Mouse (Mus musculus) heart, postnatal 0 days (tissue): ENCODE measurements around the gene Gm15217. TPM values are rescaled to one million over a fixed set of nuclear protein-coding genes. Genes with fewer than 3 reads are reported as not detected.

Source experiments
- ATAC-seq: fragments of 200-750 bp; cut with Nextera tagmentation; 2 replicates; pipeline ENCODE4 v1.8.0; 2017; ENCODE audit warnings: low read depth, moderate number of reproducible peaks, moderate library complexity; ENCODE audit not compliant: insufficient read depth
- DNase-seq: peaks from one replicate; pipeline ENCODE4 v3.0.0-alpha.2; 2016; ENCODE audit warnings: low spot score
- H3K27ac ChIP-seq: fragments of 300-500 bp; sonication (generic); 2 replicates; pipeline ENCODE4 v1.5.1; 2014; ENCODE audit warnings: low read depth, mild to moderate bottlenecking
- H3K27me3 ChIP-seq: fragments of 300-500 bp; sonication (generic); 2 replicates; pipeline ENCODE4 v1.6.1; 2014; ENCODE audit warnings: low read length, mixed read lengths; ENCODE audit not compliant: control insufficient read depth, insufficient read depth
- H3K36me3 ChIP-seq: fragments of 300-500 bp; sonication (generic); replicated peaks from 2 replicates; pipeline ENCODE4 v1.6.1; 2014; ENCODE audit warnings: low read length, mixed read lengths; ENCODE audit not compliant: control insufficient read depth, insufficient read depth
- H3K4me1 ChIP-seq: fragments of 300-500 bp; sonication (generic); 2 replicates; pipeline ENCODE4 v1.6.1; 2014; ENCODE audit warnings: antibody characterized with exemption; ENCODE audit not compliant: control insufficient read depth, insufficient read depth
- H3K4me2 ChIP-seq: fragments of 300-500 bp; sonication (generic); 2 replicates; pipeline ENCODE4 v1.6.1; 2014; ENCODE audit warnings: low read depth, mild to moderate bottlenecking, low read length, moderate library complexity
- H3K4me3 ChIP-seq: fragments of 300-500 bp; sonication (generic); 2 replicates; pipeline ENCODE4 v1.5.1; 2014; ENCODE audit warnings: low read depth, low read length
- H3K9ac ChIP-seq: fragments of 300-500 bp; sonication (generic); replicated peaks from 2 replicates; pipeline ENCODE4 v1.6.1; 2014; ENCODE audit warnings: low read depth, low read length, mixed read lengths
- H3K9me3 ChIP-seq: fragments of 300-500 bp; sonication (generic); replicated peaks from 2 replicates; pipeline ENCODE4 v1.6.1; 2016; ENCODE audit warnings: low read length; ENCODE audit not compliant: control insufficient read depth
- CTCF ChIP-seq: IDR thresholded peaks from 2 replicates; pipeline ENCODE4 v1.5.1; 2016; ENCODE audit warnings: antibody characterized with exemption, control low read depth, low read depth
- EP300 ChIP-seq: IDR thresholded peaks from 2 replicates; pipeline ENCODE4 v1.6.1; 2016; ENCODE audit warnings: antibody characterized with exemption, low read depth
- WGBS: fragments of 180-500 bp; shearing (Covaris S2); extraction: QIAGEN DNeasy Blood & Tissue Kit; methylation state at CpG from one replicate; pipeline ENCODE4 v1.1.7; 2014; 5-methylcytosine and 5-hydroxymethylcytosine counted together
- polyA plus RNA-seq: library from polyadenylated mRNA; unstranded; fragments of >200 nt; fragmentation: Nextera tagmentation; extraction: Ambion mirVana; gene quantifications from 2 replicates; pipeline ENCODE4 v1.2.1, GENCODE M21; 2015
- total RNA-seq: library from RNA; depleted of rRNA; stranded (reverse); fragments of >200 nt; gene quantifications from 2 replicates; pipeline ENCODE4 v1.2.3, GENCODE M21; 2014; ENCODE audit warnings: low replicate concordance; rRNA removed

Gm15217 gene
- total and polyA plus RNA-seq, 2 experiments from 2014 or later: not detected

GRCm38 (mm10) chr14:46418371-46419097, 39.3 kb downstream of the Gm15217 start:
- Histone ChIP-seq H3K4me3 (no peak overlapping the region), H3K36me3 (no peaks in the 10 kb centered on the region), H3K4me2 (no peak overlapping the region), H3K27ac (no peak overlapping the region), H3K4me1 (no peaks in the 10 kb centered on the region), H3K9me3 (peaks cover 10% of the 10 kb centered on the region; the same call in 1 of the 2 replicates), H3K27me3 (no peaks in the 10 kb centered on the region), H3K9ac (no peak overlapping the region)
- no peak for DNase-seq
- ATAC-seq: no peak
- no peak for TF ChIP-seq EP300
- no peak for TF ChIP-seq CTCF
- 75% methylated on average over 15 of the region's 15 CpGs for WGBS

GRCm38 (mm10) chr14:46419269-46419668, 40.1 kb downstream of the Gm15217 start:
- ATAC-seq (no peak), DNase-seq (no peak)
- H3K4me2 ChIP-seq: no peak overlapping the region
- no peak overlapping the region for H3K9ac ChIP-seq
- H3K4me3 ChIP-seq: no peak overlapping the region
- 69% methylated on average over 11 of the region's 11 CpGs for WGBS
- TF ChIP-seq EP300 (no peak), CTCF (no peak)
- H3K27me3 ChIP-seq: no peaks in the 10 kb centered on the region
- H3K36me3 ChIP-seq: no peaks in the 10 kb centered on the region
- no peak overlapping the region for H3K27ac ChIP-seq
- no peaks in the 10 kb centered on the region for H3K4me1 ChIP-seq
- peaks cover 10% of the 10 kb centered on the region; the same call in 1 of the 2 replicates for H3K9me3 ChIP-seq

GRCm38 (mm10) chr14:46421823-46422222, 42.6 kb downstream of the Gm15217 start:
- Histone ChIP-seq H3K36me3 (no peaks in the 10 kb centered on the region), H3K27me3 (no peaks in the 10 kb centered on the region), H3K4me3 (no peak overlapping the region), H3K4me2 (no peak overlapping the region), H3K4me1 (no peaks in the 10 kb centered on the region), H3K9me3 (no peaks in the 10 kb centered on the region), H3K27ac (no peak overlapping the region), H3K9ac (no peak overlapping the region)
- 81% methylated on average over 3 of the region's 3 CpGs for WGBS
- no peak for TF ChIP-seq EP300
- no peak for TF ChIP-seq CTCF
- DNase-seq (no peak), ATAC-seq (no peak)

DNA sequence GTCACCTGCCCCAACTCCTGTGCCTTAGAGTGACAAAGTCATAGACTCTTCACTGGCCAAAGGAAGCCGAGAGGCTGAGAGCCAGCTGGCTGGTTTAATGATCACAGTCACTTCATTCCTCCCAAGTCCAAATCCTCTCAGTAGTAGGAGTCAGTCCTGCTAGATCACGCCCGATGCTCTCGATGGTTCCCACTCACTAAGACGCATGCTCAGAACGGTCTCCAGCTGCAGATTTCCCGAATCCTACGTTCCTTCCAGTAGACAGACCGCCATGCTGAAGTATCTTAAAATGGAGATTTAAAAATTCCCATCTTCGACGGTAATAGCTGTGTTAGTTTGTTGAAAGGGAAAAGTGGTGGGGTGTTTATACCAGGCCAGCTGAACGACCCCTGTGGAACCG, 48.0 kb downstream of the Gm15217 start:
- no peak overlapping the region for H3K27ac ChIP-seq
- DNase-seq: no peak
- no peak overlapping the region for H3K9ac ChIP-seq
- WGBS: 93% methylated on average over 13 of the region's 13 CpGs
- H3K4me3 ChIP-seq: no peak overlapping the region
- ATAC-seq: no peak
- H3K27me3 ChIP-seq: no peaks in the 10 kb centered on the region
- H3K4me2 ChIP-seq: no peak overlapping the region
- H3K36me3 ChIP-seq: no peaks in the 10 kb centered on the region
- TF ChIP-seq EP300 (no peak), CTCF (no peak)
- H3K4me1 ChIP-seq: no peaks in the 10 kb centered on the region
- H3K9me3 ChIP-seq: no peaks in the 10 kb centered on the region

DNA sequence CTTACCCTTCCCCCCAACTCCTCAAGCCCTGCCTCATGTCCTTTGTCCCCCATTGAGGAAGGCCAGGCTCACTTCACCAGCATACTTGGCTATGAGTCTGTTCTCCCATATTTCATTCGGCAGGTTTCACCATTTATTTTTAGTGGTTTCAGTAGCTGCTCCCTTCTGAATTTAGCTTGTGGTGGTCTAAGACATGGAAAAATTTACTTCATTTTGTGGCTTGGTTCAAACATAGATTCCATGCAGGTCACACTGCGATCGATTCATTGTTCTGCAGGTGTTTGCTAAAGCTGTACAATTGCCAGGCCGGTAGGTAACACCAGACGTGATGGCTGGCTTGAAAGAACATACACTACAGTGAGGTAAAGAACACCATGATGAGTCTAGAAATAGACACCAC, 51.0 kb downstream of the Gm15217 start:
- Histone ChIP-seq H3K36me3 (no peaks in the 10 kb centered on the region), H3K9ac (no peak overlapping the region), H3K4me1 (no peaks in the 10 kb centered on the region), H3K9me3 (no peaks in the 10 kb centered on the region), H3K4me3 (no peak overlapping the region), H3K27me3 (no peaks in the 10 kb centered on the region), H3K27ac (no peak overlapping the region), H3K4me2 (no peak overlapping the region)
- no peak for TF ChIP-seq EP300
- no peak for TF ChIP-seq CTCF
- DNase-seq: no peak
- no peak for ATAC-seq
- WGBS: 92% methylated on average over 5 of the region's 5 CpGs

Other genes starting within 250 kb of the Gm15217 start
- gene Bmp4, start 11.3 kb downstream of the Gm15217 start, total RNA-seq: 10.1 and 17.9 TPM in 2 replicates
- 5.3 and 6.3 TPM in 2 replicates for gene Bmp4, start 11.3 kb downstream of the Gm15217 start, polyA plus RNA-seq